Mouse (Mus musculus): ENCODE measurements around the gene Ppfibp1. TPM values are rescaled to one million over a fixed set of nuclear protein-coding genes. Genes with fewer than 3 reads are reported as not detected.

Ppfibp1 gene
- polyA plus RNA-seq, 1 experiment: 5.0 TPM

DNA sequence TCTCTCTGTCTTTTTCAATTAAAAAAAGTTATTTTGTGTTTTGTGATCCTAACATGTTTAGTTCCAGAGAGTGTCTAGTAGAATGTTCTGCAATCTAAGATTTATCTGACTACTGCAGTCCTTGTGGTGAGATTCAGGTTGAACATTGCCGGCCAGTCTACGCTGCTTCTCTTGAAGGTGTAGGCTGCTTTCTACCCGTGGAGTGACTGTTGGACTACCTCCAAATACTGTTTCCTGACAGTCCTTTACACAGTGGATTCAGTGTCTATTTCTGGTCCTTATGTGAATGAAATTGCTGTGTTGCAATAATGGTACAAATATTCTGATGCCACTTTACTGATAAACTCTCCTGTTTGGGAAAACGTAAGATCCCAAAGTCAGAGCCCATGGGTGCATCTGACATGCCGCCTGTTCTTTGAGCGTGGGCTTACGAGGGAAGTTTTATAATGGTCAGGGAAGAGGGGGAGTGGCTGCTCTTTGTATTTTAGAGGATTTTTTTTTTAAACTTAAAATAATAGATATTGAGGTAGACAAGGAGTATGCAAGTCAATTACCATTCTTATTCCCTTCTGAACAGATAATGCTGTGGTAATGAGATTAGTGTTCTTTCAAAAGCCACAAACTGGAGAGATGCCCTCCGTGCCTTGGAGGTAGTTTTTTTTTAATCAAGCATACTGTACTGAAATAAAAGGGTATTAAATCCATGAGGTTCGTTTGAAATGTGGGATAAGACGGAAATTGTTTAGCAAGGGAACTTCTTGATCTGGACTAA lies 61.6 kb downstream of the Ppfibp1 start:
- DNase-seq (ENCODE audit: low read depth, low spot score): no peak
- WGBS: 72% methylated on average over 10 of the region's 10 CpGs

DNA sequence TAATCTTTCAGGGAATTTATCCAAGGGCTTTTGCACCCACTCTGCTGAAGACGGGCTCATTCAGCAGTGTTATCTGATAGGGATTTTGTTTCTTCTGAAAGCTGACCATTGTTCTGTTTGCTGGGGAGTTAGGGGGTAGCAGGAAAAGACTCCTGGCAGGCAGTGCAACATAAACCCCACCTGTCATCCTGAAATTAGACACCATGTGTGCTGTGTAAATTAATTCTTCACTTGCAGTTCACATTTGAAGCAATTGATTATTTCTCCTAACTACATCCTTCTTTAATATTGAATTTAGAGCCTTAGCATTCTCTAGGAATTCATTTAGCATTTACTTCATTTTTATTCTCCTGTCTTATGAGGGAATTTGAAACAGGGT lies 62.2 kb downstream of the Ppfibp1 start:
- DNase-seq (ENCODE audit: low read depth, low spot score): no peak
- 61% methylated on average over 1 of the region's 1 CpGs for WGBS

DNA sequence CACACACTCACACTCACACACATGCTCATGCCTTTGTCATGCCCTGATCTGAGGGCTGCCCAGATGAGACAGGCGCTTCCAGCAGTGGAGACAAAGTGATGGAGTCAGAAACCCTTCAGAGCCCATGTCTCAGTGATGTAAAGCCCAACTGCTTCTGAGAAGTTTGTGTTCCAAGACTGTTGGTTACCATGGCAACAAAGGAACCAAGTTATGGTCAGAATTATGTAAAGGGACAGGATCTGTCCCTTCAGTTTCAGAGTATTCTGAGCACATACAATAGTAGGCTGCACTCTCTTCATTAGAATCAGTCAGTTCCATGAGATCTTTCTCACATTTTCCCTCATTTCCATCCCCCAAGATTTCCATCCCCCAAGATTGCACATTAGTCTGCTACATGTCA lies 66.0 kb downstream of the Ppfibp1 start, which contains the start of gene 1700034J05Rik:
Gene 1700034J05Rik (minus strand): TSS at position 165 of the 400 bp plus-strand sequence.
- DNase-seq (ENCODE audit: low read depth, low spot score): no peak
- WGBS: 97% methylated on average over 1 of the region's 1 CpGs

DNA sequence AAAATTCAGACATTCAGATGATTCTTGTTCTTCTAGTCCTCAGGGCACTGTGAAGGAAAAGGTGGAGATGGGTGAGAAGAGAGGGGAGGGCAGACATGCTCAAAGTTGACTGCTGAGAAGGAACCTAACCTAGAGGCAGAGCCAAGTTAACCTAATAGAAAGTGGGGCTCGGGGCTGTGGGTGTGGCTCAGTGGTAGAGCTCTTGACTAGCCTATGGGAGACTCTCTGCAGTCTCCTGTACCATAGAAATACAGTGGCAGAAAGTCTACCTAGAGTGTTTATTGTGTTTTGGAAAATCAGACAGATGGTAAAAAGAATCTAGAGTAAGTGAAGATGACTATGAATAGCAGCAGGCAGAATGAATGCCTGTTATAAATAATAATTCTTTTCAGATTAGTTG lies 67.2 kb downstream of the Ppfibp1 start:
- 84% methylated on average over 1 of the region's 1 CpGs for WGBS
- no peak for DNase-seq (ENCODE audit: low read depth, low spot score)

DNA sequence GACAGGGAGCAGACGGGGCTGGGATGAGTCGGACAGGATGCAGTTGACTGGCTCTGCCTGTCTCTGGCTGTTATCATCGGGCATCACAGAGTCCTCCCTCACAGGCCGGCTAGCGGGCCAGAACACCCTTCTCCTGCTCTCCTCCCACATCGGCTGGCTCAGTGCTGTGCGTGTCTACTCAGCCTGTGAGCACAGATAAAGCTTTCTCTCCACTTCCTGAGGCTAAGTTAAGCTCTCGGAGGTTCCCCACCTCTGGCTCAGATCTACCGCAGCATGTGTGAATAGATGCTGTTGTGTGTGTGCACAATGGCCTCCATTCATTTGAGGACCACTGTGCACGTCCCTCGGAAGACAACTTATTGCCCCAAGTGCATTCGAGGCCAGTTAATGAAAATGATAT lies 67.6 kb downstream of the Ppfibp1 start:
- DNase-seq (ENCODE audit: low read depth, low spot score): no peak
- WGBS: 64% methylated on average over 12 of the region's 12 CpGs

DNA sequence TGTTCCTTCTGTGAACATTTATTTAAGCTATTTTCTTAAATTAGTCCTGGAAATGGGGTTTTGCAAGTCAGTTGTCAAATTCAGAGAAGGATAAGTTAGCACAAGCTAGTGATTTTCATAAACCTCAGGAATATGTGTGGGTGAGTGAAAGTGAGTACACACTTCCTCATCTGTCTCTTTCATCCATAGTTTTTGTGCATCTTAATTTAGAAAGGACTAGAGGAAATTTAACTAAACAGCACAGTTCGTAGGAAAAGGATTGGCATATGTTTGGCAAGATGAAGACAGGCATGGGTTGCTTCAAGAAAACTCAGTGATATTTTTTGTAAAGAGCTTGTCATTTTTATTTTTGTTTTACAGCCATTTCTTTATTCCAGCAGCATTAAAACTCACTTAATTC lies 68.7 kb downstream of the Ppfibp1 start:
- WGBS: 90% methylated on average over 1 of the region's 1 CpGs
- DNase-seq (ENCODE audit: low read depth, low spot score): no peak

DNA sequence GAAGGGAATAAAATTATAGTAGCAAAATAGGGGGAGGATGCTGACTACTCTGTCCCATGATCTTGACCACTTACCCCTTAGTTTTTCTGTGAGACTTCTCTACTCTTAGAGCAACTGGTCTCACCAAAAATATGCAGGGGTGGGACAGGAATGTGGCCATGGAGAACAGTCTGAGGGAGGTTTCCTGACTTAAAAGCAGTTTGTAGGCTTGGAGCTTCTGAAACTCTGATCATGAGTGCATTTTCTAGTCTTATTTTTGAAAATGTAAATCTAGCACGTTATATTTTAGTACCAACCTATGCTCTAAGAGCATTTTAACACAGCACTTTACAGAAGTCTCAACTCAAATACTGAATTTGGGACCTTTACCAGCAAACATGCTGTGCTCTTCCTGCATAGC lies 70.4 kb downstream of the Ppfibp1 start:
- no peak for DNase-seq (ENCODE audit: low read depth, low spot score)
- 74% methylated on average over 1 of the region's 1 CpGs for WGBS

DNA sequence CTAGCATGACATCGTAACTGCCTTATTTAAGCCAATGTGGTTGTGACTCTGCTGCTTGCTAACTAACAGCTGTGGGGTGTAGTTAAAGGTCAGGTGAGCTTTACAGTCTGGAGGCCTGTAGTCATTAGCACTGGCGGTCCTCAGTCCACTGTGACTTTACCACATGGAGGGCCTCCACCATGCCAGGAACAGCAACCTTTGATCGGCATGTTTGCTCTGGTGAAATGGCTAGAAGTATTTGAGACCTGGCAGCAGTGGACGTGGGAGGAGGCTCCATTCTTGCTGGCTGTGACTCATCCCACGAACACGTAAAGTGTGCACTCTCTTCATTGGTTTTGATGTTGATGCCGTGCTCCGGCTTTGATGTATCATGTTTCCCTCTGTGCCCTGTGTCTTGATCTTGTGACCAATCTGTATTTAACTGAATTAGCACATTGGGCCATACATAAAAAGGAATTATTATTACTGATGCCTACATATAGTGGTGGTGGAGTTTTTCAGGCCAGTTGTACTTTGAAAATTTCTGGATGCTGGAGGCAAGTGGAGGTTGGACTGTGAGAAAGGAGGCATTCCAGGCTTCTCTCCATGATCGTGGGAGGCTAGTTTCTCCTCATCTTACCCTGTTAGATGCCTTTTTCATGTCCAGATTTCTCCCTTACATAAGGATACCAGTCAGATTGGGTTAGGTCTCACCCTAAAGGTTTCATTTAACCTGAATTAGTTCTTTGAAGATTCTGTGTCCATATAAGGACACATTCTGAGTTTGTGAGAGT lies 71.8 kb downstream of the Ppfibp1 start:
- DNase-seq (ENCODE audit: low read depth, low spot score): peak; percentile 42
- WGBS: 24% methylated on average over 9 of the region's 9 CpGs

DNA sequence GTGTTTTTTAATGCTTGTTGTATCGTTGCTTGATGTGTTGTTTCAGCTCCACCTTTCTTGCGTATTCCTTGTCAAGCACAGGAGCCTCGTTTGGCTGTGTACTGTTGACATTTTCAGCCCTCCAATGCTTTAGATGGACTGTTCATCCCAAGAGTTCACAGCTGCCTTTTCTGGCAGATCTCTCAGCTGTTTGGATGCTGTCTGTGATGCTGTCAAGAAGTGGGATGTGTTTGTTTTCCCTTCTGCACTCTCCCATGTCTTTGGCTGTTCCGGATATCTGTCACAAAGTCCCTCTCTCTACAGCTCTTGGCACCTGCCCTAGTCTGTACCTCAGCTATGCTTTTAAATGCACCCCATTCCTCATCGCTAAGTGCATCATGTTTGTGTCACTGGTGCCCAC lies 72.7 kb downstream of the Ppfibp1 start:
- 78% methylated on average over 5 of the region's 5 CpGs for WGBS
- DNase-seq (ENCODE audit: low read depth, low spot score): no peak

DNA sequence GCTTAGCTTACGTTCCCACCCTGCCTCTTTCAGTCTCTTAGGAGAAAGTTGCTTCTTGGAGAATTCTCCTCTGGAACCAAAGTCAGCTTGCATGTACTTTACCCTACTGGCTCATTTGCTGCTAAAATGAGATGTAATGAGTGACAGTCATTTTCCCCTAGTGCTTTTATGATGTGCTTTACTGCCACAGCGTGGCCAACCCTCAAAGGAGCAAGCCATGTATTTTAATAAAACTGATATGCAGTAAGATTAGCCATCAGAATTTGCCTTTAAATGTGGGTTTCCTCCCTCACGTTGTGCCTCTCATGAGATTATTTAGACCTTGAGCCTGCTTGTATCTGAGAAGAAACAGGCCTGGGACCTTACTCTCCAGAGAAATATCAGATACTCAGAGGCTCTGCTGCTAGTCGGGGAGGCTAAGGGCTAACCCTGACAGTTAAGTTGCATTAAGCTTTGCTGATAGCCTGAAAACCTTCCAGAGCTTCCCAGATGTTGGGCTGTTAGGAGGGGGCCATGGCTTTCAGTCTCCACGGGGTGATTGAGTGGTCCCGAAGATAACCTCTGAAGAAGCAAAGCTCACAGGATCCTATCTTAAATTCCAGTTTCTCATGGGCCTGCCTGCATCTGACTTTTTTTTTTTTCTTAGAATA lies 73.7 kb downstream of the Ppfibp1 start:
- WGBS: 55% methylated on average over 6 of the region's 6 CpGs
- no peak for DNase-seq (ENCODE audit: low read depth, low spot score)

DNA sequence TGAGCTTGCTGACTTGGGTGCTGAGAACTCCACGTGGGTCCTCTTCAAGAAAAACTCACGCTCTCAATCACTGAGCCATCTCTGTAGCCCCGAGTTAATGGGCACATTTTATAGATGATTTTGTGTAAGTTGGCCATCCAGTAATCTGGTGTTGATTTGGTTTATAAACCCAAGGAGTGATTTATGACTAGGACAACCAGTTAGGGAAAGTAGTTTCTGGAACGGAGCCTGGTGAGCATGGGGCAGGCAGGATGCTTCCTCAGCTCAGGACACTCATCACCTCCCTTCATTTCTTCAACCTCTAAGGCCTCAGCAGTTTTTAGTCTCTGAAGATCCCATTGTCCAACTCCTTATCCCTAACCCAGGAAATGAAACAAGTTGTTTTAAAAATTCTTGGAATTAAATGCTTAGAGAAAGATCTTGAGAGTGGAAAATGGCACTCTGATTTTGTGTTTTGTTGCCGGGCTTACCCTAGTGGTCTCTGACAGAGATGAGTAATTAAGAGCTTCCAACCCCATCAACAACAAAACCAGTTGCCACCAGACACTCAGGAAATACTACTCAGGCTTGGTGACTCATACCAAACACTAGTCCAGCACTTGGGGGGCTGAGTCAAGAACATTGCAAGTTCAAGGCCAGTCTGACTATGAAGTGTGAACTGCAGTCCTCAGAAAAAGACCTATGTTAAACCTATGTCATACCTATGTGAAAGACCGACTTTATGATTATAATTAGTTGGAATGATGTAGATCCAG lies 75.3 kb downstream of the Ppfibp1 start:
- 56% methylated on average over 6 of the region's 6 CpGs for WGBS
- no peak for DNase-seq (ENCODE audit: low read depth, low spot score)

DNA sequence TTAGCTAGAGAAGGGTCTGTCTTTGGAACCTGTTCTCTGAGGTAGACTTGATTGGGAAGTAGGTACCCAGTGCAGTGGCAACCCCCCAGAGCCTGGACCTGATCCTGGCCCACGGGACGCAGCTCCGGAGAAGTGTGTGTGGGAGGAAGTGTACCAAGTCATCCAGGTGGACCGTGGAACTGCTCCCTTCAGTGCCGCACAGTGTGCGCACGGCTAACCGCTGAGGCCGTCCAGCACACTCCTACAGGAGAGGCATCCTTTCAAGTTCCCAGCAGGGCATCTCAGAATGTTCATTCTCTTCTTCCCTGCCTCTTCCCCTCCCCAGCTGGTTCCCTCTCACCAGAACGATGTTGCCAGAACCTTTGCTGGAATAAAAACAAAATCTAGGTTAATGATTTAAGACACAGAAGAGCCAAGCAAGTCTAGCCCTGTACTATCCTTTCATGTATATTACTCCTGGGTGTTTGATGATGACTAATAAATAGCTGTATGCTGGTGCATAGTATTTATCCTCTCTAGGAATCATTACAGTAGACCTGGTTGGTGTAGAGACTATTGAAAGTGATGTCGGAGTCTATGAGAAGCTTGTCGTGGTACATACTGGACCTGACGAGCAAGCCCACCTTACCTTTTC lies 77.0 kb downstream of the Ppfibp1 start:
- DNase-seq (ENCODE audit: low read depth, low spot score): no peak
- 89% methylated on average over 13 of the region's 13 CpGs for WGBS

DNA sequence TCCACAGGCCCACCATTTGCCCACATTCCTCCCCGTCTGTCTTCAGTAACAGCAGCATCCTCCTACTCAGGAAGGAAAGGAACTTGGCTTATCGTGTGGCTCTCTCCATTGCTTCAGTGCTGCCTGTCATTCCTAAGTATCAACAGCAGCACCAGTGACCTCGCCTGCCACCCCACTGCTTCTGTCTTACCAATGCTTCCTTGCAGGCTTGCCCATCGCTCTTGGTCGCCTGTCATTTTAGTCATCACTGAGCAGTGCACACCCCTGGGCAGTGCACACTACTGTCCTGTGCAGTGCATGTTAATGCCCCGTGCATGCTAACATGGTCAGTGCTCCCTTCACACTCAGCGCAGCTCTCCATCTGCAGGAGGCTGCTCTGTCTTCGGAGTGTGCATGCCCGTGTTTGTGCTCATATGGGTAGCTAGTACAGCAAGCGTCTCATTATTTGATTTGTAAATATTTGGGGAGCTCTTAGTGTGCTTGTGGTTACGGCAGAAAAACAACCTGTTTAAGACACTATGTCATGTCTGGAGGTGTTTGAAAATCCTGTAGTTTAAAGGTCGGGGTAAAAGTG lies 78.2 kb downstream of the Ppfibp1 start:
- DNase-seq (ENCODE audit: low read depth, low spot score): no peak
- WGBS: 54% methylated on average over 12 of the region's 12 CpGs

DNA sequence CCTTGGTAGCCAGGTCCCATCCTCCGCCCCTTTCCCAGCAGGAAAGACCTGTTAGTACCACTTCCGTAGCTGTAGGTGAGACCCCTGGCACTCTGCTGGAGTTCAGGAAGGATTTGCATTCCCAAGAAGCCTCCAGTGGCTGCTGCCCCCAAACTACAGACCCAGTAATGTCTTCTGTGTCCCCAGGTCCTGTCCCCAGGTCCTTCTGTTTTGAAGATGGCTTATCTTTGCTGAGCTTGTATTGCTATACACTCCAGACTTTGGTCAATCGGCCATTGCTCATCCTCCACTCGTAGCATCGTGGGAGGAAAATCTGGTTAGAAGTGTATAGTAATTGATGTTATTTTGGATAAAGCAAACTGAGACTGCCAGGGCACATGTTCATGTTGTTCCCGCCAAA lies 79.5 kb downstream of the Ppfibp1 start:
- 77% methylated on average over 6 of the region's 6 CpGs for WGBS
- no peak for DNase-seq (ENCODE audit: low read depth, low spot score)

DNA sequence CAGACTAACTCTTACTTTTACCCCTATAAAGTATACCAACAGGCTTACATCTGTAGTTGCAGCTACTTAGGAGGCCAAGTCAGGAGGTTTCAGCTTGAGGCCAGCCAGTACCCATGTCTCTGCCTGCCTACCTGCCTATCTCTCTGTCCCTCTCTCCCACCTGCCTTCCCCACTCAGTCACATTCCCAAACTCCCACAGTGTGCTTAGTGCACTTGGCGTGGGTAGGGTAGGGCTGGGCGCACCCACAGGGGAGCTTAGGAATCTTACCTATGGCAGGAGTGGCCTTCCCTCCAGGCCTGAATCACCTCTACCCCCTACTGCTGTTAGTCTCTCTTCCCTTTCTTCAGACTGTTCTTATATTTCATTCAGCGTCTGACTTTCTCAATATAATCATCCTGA lies 82.5 kb downstream of the Ppfibp1 start:
- 65% methylated on average over 3 of the region's 3 CpGs for WGBS

DNA sequence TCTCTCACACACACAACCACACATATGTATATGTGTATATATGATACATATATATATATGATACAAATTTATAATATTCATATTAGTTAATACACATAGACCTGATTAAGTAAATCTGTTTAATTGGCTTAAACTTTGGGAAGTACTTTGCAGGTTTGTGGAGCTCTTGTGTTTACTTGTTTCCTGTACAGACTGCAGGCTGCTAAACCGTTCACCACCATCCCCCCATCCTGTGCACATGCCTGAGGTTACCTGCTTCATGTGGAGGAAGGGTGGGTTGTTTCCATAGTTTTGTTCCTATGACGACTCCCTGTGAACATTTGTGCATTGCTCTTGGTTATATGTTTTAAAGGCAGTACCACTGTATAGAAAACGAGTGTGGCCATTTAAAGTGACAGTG lies 83.1 kb downstream of the Ppfibp1 start:
- no peak for DNase-seq (ENCODE audit: low read depth, low spot score)
- WGBS: 63% methylated on average over 3 of the region's 3 CpGs

More for the DNA sequence above, 82.5 kb downstream of the Ppfibp1 start:
- DNase-seq (ENCODE audit: low read depth, low spot score): no peak

DNA sequence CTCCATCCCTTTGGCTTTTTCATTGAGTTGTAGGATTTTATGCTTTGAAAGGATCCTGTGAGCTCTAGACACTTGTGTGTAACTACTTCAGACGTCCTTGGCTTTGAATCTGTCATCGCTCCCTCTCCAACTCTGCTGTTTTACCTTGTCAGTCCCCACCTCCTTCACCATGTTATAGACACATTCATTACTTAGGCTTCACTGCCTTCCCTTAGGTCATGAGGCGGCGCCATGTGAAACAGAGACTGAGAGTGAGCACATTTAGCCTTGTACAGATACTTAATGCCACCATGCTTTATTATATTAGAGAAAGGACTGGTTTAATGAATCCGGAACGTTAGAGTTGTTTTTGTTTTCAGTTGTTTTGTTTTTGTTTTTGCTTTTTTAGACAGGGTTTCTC lies 83.7 kb downstream of the Ppfibp1 start:
- no peak for DNase-seq (ENCODE audit: low read depth, low spot score)
- 87% methylated on average over 6 of the region's 6 CpGs for WGBS

DNA sequence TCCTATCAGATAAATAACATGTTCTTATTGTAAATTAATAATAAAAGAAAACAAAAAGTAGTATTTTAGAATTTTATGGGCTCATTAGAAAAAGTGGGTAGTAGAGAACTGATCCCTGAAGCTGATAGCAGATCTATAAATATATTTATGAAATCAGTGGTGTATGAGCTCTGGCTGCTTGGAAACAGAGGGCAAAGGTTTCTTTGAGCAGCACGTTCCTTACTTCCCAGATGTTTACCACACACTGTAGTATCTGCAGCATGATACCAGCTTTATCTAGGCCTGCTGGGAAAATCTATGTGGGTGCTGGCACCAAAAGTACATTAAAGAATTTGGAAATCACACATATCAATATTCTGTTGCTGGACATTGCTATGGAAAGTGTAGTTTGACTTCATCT lies 84.5 kb downstream of the Ppfibp1 start:
- no peak for DNase-seq (ENCODE audit: low read depth, low spot score)
- WGBS: 31% methylated on average over 1 of the region's 1 CpGs

DNA sequence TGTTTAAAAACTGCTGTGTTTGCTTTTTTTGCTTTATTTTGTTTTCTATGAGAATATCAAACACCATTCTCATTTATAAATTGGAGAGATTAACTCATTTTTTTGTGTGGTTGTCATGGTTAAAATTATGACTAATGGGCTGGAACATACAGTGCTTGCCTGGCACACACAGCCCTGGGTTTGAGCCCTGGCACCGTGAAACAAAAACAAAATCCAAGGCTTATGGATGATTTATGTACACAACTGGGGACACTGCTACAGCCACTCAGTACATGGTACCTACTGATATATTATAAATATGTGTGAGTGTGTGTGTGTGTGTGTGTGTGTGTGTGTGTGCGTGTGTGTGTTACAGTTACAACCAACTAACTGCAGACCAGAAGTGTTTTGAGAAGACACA lies 85.1 kb downstream of the Ppfibp1 start:
- DNase-seq (ENCODE audit: low read depth, low spot score): no peak
- WGBS: 72% methylated on average over 2 of the region's 2 CpGs

Data from large intestine, adult 2 months (tissue).